Mouse (Mus musculus): Measurements from ENCODE around the gene Mier2.

DNA sequence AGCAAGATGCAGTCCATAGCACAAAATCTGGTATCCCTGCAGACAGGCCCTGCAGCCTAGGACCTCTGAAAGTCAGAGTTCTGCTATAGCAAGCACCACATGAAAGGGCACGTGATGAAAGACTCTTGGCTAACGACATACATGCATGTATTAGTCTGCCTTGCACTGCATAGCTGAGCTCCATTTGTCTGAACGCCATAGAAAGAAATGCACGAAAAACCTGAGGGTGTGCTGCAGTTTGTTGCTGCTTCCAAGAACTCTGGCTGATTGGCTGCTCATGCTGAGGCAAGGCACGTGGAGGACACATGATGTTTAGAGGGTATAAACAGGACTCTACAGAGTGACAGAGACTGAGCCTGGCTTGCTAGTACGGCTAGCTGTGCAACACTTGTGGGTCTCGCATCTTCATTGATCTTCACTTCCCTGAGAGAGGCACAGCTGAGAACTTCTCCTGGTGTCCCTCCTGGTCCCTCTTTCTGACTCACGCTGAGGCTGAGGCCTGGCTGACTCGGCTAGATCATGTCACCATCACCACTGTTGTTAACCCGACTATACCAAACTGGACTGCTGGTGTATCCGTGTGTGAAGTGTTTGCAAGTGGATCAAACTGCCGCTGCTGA is 18.4 kb downstream of the Mier2 start:
- TF ChIP-seq CTCF (IDR thresholded peaks at IDR 0.05; ENCODE audit: low read depth, low read length), result no peak
- TF ChIP-seq POLR2A (IDR thresholded peaks at IDR 0.05; ENCODE audit: borderline replicate concordance, low read depth, low read length), result no peak
